Mouse (Mus musculus) heart, embryonic 11.5 days (tissue): ENCODE data around the gene Gm11492. TPM values are rescaled to one million over a fixed set of nuclear protein-coding genes. Genes with fewer than 3 reads are reported as not detected.

ENCODE experiments used
- ATAC-seq: fragments of 200-750 bp; cut with Nextera tagmentation; replicated peaks from 2 replicates; pipeline ENCODE4 v1.8.0; 2017; ENCODE audit warnings: moderate library complexity; ENCODE audit not compliant: insufficient number of reproducible peaks, low FRiP score, low TSS enrichment
- H3K27ac ChIP-seq: fragments of 300-500 bp; sonication (generic); 2 replicates; pipeline ENCODE4 v1.5.1; 2014; ENCODE audit warnings: mild to moderate bottlenecking, low read depth, low read length
- H3K27me3 ChIP-seq: fragments of 300-500 bp; sonication (generic); 2 replicates; pipeline ENCODE4 v1.6.1; 2014; ENCODE audit warnings: mild to moderate bottlenecking, low read length, mixed read lengths; ENCODE audit not compliant: control insufficient read depth, insufficient read depth
- H3K36me3 ChIP-seq: fragments of 300-500 bp; sonication (generic); 2 replicates; pipeline ENCODE4 v1.6.1; 2014; ENCODE audit warnings: mild to moderate bottlenecking, low read length, moderate library complexity, mixed read lengths; ENCODE audit not compliant: control insufficient read depth, insufficient read depth
- H3K4me1 ChIP-seq: fragments of 300-500 bp; sonication (generic); 2 replicates; pipeline ENCODE4 v1.6.1; 2014; ENCODE audit warnings: low read length; ENCODE audit not compliant: control insufficient read depth, insufficient read depth
- H3K4me2 ChIP-seq: fragments of 300-500 bp; sonication (generic); 2 replicates; pipeline ENCODE4 v1.6.1; 2014; ENCODE audit warnings: mild to moderate bottlenecking, moderate library complexity
- H3K4me3 ChIP-seq: fragments of 300-500 bp; sonication (generic); 2 replicates; pipeline ENCODE4 v1.5.1; 2014; ENCODE audit warnings: low read depth, low read length
- H3K9ac ChIP-seq: fragments of 300-500 bp; sonication (generic); 2 replicates; pipeline ENCODE4 v1.6.1; 2014; ENCODE audit warnings: mild to moderate bottlenecking, low read depth, low read length, moderate library complexity
- H3K9me3 ChIP-seq: fragments of 300-500 bp; sonication (generic); replicated peaks from 2 replicates; pipeline ENCODE4 v1.6.1; 2016; ENCODE audit warnings: low read length; ENCODE audit not compliant: control insufficient read depth
- WGBS: fragments of 180-500 bp; shearing (Covaris S2); extraction: QIAGEN DNeasy Blood & Tissue Kit; methylation state at CpG from one replicate; pipeline ENCODE4 v1.1.7; 2014; ENCODE audit not compliant: insufficient replicate concordance; 5-methylcytosine and 5-hydroxymethylcytosine counted together
- polyA plus RNA-seq: library from polyadenylated mRNA; unstranded; fragments of >200 nt; fragmentation: Nextera tagmentation; extraction: Ambion mirVana; gene quantifications from 2 replicates; pipeline ENCODE4 v1.2.1, GENCODE M21; 2014

Gene Gm11492
- polyA plus RNA-seq, 1 experiment from 2014 or later: not detected

DNA sequence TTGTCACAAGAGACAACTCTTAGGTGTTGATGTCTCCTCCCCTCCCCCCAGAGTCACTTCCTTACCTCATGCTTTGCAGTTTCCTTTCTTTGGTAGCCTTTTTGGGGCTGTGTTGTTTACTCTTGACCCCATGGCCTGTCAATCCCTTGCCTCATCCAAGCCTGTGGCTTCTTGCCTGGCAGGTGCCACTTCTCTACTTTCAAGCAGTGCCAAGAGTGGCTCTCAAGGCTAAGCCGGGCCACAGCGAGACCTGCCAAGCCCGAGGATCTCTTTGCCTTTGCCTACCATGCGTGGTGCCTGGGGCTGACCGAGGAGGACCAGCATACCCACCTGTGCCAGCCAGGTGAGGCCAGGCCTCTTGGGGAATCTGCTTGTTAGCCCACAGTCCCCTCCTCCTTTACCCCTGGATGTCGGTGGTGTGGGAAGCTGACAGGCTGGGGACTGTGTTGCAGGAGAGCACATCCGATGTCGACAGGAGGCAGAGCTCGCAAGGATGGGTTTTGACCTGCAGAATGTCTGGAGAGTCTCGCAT lies 33.9 kb downstream of the Gm11492 start:
- WGBS: 90% methylated on average over 10 of the region's 10 CpGs
- Histone ChIP-seq H3K36me3 (peaks cover 58% of the 10 kb centered on the region), H3K4me1 (peaks cover 10% of the 10 kb centered on the region)

GRCm38 (mm10) chr11:87602234-87602633 lies 35.8 kb downstream of the Gm11492 start:
- 86% methylated on average over 9 of the region's 9 CpGs for whole genome bisulfite sequencing
- no peaks in the 10 kb centered on the region for H3K9me3 ChIP-seq

More for the DNA sequence above, 33.9 kb downstream of the Gm11492 start:
- Histone ChIP-seq H3K9ac (no peak overlapping the region), H3K9me3 (no peaks in the 10 kb centered on the region), H3K4me2 (no peak overlapping the region), H3K4me3 (no peak overlapping the region), H3K27ac (no peak overlapping the region), H3K27me3 (no peaks in the 10 kb centered on the region)
- no peak for ATAC-seq

DNA sequence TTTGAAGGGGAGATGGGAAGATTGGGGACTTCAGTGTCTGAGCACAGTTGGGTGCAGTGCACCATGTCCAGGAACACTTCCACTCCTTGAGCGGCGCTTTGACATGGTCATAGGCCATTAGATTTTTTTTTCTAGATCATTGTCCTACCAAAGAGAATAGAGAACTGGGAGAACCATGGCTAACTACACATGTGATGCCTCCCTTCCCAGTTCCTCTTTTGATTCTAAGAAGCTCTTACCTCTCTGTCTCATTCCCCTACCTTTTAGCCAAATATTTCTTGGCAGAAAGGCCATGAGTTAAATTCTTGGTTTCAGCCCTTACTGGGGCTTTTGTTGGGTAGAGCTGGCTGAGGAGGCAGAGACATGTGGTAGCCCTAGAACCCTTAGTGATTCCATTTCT lies 37.1 kb downstream of the Gm11492 start:
- Histone ChIP-seq H3K4me3 (no peak overlapping the region), H3K4me2 (no peak overlapping the region), H3K4me1 (no peaks in the 10 kb centered on the region), H3K36me3 (peaks cover 61% of the 10 kb centered on the region), H3K9me3 (no peaks in the 10 kb centered on the region), H3K27me3 (no peaks in the 10 kb centered on the region), H3K9ac (no peak overlapping the region), H3K27ac (no peak overlapping the region)
- ATAC-seq: no peak
- WGBS: 94% methylated on average over 2 of the region's 2 CpGs

More at GRCm38 (mm10) chr11:87602234-87602633, 35.8 kb downstream of the Gm11492 start:
- Histone ChIP-seq H3K27me3 (no peaks in the 10 kb centered on the region), H3K4me2 (no peak overlapping the region), H3K4me1 (no peaks in the 10 kb centered on the region), H3K9ac (no peak overlapping the region), H3K4me3 (no peak overlapping the region), H3K27ac (no peak overlapping the region), H3K36me3 (peaks cover 65% of the 10 kb centered on the region)
- ATAC-seq: no peak

DNA sequence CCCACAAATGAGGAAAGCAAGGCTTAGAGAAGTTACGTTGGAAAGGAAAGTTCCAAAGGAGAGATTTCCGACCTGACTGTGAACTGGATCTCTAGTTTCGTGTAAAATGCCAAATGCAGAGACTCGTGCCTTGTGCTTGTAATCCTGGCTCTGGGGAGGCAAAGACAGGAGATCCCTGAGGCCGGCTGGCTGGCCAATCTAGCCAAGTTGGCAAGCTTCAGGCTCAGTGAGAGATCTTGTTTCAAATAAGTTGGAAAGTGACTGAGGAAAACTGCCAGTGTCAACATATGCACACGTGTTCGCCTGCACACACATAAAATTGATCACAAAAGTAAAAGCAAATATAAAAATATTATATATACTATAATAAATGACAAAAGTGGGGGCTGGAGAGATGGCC lies 42.8 kb downstream of the Gm11492 start:
- ATAC-seq: no peak
- H3K36me3 ChIP-seq: peaks cover 54% of the 10 kb centered on the region
- 83% methylated on average over 7 of the region's 7 CpGs for WGBS

DNA sequence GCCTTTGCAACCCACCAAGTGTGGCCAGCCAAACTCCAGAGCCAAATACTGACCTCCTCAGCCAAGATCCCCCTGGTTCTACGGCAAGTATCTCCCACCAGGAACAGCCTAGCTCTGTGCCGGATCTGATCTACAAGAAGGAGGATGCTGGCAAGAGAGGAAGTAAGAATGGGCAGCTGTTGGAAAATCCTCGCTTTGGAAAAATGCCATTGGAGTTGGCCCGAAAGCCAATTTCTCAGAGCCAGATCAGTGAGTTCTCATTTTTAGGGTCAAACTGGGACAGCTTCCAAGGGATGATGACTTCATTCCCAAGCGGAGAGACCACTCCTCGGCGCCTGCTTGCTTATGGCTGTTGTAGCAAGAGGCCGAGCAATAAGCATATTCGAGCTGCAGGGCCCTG lies 45.1 kb downstream of the Gm11492 start:
- Histone ChIP-seq H3K9ac (no peak overlapping the region), H3K36me3 (peaks cover 57% of the 10 kb centered on the region), H3K4me1 (no peaks in the 10 kb centered on the region), H3K4me3 (no peak overlapping the region), H3K4me2 (no peak overlapping the region), H3K9me3 (no peaks in the 10 kb centered on the region), H3K27ac (no peak overlapping the region), H3K27me3 (no peaks in the 10 kb centered on the region)
- no peak for ATAC-seq
- WGBS: 91% methylated on average over 9 of the region's 9 CpGs

More for the DNA sequence above, 42.8 kb downstream of the Gm11492 start:
- no peaks in the 10 kb centered on the region for H3K4me1 ChIP-seq
- no peak overlapping the region for H3K4me3 ChIP-seq
- H3K27ac ChIP-seq: no peak overlapping the region
- no peaks in the 10 kb centered on the region for H3K9me3 ChIP-seq
- no peak overlapping the region for H3K9ac ChIP-seq
- no peak overlapping the region for H3K4me2 ChIP-seq
- no peaks in the 10 kb centered on the region for H3K27me3 ChIP-seq

GRCm38 (mm10) chr11:87613972-87614371 lies 47.5 kb downstream of the Gm11492 start:
- no peaks in the 10 kb centered on the region for H3K4me1 ChIP-seq
- H3K4me2 ChIP-seq: no peak overlapping the region
- H3K9me3 ChIP-seq: no peaks in the 10 kb centered on the region
- 86% methylated on average over 7 of the region's 7 CpGs for WGBS
- H3K9ac ChIP-seq: no peak overlapping the region
- H3K4me3 ChIP-seq: no peak overlapping the region
- H3K36me3 ChIP-seq: peaks cover 64% of the 10 kb centered on the region
- H3K27me3 ChIP-seq: no peaks in the 10 kb centered on the region
- H3K27ac ChIP-seq: no peak overlapping the region
- no peak for ATAC-seq

DNA sequence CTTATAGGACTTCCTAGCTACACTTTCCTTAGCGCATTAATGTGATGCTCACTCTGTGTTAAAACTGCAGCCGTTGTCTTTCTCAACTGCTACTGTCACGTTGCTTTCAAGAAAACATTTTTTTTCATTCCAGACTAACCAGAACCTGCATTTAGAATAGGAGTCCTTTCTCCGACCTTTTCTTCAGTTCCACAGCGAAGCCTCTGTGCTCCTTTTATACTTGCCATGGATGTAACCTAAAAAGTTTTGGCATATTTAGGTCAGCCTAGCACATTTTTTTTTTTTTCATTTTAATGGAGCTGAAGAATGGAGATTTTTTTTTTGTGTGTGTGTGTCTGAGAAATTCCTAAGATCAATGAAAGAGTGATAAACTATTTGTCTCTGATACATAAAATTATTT lies 49.1 kb downstream of the Gm11492 start:
- WGBS: 88% methylated on average over 5 of the region's 5 CpGs
- Histone ChIP-seq H3K27me3 (no peaks in the 10 kb centered on the region), H3K9ac (no peak overlapping the region), H3K27ac (no peak overlapping the region), H3K36me3 (peaks cover 59% of the 10 kb centered on the region), H3K4me1 (no peaks in the 10 kb centered on the region), H3K4me2 (no peak overlapping the region), H3K4me3 (no peak overlapping the region), H3K9me3 (no peaks in the 10 kb centered on the region)
- ATAC-seq: no peak

DNA sequence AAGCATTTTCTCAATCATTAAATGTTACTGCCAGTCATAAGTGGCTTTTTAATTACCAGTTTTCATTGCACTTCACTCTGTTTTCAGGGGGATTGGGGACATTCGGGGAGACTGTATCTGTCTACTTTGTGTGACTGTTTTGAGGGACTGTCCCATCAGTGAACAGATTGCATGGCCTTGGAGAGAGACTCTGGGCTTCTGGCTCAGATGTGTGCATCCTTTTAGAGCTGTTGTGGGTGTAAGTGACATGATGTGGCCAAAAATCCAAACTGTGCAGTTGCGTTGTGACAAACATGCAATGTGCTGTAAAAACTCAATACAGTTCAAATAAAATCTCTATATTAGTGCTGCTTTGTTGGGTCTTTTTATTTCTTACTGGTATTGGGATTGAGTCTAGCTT lies 49.5 kb downstream of the Gm11492 start:
- Histone ChIP-seq H3K27me3 (no peaks in the 10 kb centered on the region), H3K9ac (no peak overlapping the region), H3K9me3 (no peaks in the 10 kb centered on the region), H3K4me2 (no peak overlapping the region), H3K36me3 (peaks cover 56% of the 10 kb centered on the region), H3K4me3 (no peak overlapping the region), H3K27ac (no peak overlapping the region), H3K4me1 (no peaks in the 10 kb centered on the region)
- 88% methylated on average over 2 of the region's 2 CpGs for WGBS
- no peak for ATAC-seq

- 79% methylated on average over 48 of the region's 69 CpGs for WGBS
- no peak within 1 kb of the TSS for H3K9ac ChIP-seq
- H3K36me3 ChIP-seq: peaks cover 47% of the 10 kb centered on the region
- H3K9me3 ChIP-seq: no peaks in the 10 kb centered on the region
- ATAC-seq: no peak
- no peak within 1 kb of the TSS for H3K4me3 ChIP-seq
- H3K27me3 ChIP-seq: no peaks in the 10 kb centered on the region
- H3K27ac ChIP-seq: no peak within 1 kb of the TSS
- H3K4me1 ChIP-seq: no peaks in the 10 kb centered on the region
- no peak within 1 kb of the TSS for H3K4me2 ChIP-seq
Measured at GRCm38 (mm10) chr11:87616790-87617474, 50.5 kb downstream of the Gm11492 start, which contains the start of gene Hsf5. Gene Hsf5, plus strand, starts transcription at chr11:87617164.
